Mouse (Mus musculus): ENCODE data around the gene Zc3h7b. TPM values are rescaled to one million over a fixed set of nuclear protein-coding genes. Genes with fewer than 3 reads are reported as not detected.

Gene Zc3h7b
- polyA plus RNA-seq, 1 experiment, result 50.6 TPM

DNA sequence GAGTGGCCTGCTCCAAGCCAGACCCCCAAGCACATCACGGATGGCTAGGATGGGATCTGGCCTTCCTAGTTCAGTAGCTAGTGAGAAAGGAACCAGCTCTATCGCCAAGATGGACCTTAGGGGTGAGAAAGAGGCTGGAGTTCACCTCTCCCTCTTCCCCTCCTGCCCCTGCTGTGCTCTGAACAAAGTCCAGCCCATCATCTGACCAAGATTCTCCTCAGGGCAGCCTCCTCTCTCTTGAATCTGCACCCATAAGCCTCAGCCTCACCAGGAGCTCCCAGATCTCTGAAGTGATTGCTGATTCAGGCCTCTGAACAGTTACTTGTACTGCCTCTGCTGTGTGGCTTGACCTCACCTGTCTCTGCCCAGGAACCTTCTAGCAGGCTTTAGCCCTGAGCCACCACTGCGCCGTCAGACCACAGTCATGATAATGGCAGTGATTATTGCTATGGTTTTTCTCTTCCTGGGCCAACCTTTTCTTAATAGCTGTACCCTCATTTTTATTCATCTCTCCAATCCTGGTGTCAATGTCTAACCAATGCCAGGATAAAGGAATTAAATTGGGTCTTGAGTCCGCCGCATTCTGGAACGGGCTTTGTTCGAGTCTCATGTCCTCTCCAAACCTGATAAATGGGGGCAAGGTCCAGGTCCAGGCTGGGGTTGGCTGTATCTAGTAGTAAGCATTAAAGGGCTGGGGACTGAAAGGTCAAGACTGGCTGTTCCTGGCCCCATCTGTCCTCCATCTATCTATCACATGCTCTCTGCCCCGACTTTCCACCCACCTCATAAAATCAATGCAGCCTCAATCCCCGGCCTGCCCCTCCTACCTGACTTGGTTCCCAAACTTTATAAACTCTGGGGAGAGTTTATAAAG, 90.4 kb downstream of the Zc3h7b start:
- peaks cover 5% of the 10 kb centered on the region for H3K4me1 ChIP-seq (ENCODE audit: control insufficient read depth, insufficient read depth, low read length)
- H3K4me3 ChIP-seq (ENCODE audit: insufficient read depth, low read length), result no peak overlapping the region
- TF ChIP-seq CTCF (IDR thresholded peaks at IDR 0.05; ENCODE audit: borderline replicate concordance, insufficient read depth, low read length) (no peak), POLR2A (IDR thresholded peaks at IDR 0.05; ENCODE audit: low read depth, low read length) (no peak)
- H3K27ac ChIP-seq (ENCODE audit: insufficient read depth, low read length), result no peak overlapping the region

DNA sequence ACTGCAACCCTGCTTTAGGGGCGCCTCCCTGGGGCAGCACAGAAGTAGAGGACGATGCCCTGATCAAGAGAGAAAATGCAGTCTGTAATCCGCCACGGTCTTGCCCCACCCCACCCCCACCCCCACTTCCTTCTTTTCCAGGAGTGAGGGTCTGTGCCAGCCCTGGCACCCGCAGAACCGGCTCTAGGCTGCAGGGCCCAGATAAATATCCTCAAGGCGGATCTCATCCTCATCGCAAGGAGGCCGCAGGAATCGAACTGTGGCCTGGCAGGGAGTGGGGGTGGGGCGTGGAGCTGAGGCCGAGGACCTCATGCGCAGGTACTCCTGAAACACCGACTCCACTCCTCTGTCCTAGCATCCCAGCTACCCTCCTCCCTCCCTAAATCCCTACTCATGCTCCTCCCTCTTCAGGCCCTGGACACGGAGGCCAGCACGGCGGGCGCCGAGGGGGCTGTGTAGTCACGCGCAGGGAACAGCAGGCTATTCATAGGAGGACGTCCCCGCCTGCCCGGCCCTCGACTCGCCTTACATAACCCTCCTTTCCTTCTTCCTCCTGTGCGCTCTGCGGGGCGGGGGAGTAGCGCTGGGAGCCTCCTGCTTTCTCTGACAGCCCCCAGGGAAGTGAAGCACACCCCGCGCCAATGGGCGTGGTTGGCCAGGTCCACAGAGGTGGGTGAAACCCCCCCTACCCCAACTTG, 91.4 kb downstream of the Zc3h7b start:
- Histone ChIP-seq H3K4me1 (ENCODE audit: control insufficient read depth, insufficient read depth, low read length) (peaks cover 5% of the 10 kb centered on the region), H3K27ac (ENCODE audit: insufficient read depth, low read length) (no peak overlapping the region), H3K4me3 (ENCODE audit: insufficient read depth, low read length) (no peak overlapping the region)
- TF ChIP-seq CTCF (IDR thresholded peaks at IDR 0.05; ENCODE audit: borderline replicate concordance, insufficient read depth, low read length), result no peak
- TF ChIP-seq POLR2A (IDR thresholded peaks at IDR 0.05; ENCODE audit: low read depth, low read length), result peak; percentile 46

DNA sequence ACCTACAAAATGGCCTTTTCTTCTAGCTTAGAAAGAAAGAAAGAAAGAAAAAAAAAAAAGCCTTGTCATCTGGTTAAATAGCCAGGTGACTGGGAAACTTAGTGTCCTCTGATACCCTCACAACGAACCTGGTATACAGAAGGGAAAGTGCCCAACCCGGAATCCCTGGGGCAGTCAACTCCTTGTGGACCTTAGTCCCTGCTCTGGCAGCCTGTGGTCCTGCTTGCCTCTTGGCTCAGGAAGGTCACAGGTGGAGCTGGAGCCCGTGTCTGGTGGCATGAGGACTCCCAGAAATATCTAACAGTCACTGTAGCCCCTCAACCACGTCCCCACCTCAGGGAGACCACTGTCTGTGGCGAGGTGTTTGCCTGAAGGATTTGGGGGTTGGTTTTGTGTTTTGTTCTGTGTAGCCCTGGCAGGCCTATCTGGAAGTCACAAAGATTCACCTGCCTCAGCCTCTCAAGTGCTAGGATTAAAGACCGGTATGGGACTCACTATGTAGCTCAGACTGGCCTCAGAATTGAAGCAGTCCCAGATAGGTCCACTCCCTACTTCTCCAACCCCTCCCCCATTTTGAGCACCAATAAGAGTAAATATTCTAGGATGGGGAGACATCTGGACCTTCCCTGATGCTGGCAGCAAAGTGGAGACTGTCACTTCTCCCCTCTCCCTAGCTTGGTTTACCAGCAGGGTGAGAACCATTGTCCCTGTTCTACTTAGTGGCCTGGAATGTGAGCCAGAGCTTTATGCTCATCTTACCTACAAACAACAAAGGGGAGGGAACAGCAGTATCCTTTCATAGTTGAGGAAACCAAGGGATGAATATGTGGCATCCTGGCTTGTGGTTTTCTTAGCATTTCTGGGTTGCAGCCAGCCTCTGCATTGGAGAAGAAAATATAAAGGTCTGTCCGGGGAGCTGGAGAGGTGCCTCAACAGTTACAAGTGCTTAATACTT, 92.4 kb downstream of the Zc3h7b start:
- Histone ChIP-seq H3K4me3 (ENCODE audit: insufficient read depth, low read length) (no peak overlapping the region), H3K27ac (ENCODE audit: insufficient read depth, low read length) (no peak overlapping the region), H3K4me1 (ENCODE audit: control insufficient read depth, insufficient read depth, low read length) (peaks cover 5% of the 10 kb centered on the region)
- TF ChIP-seq POLR2A (IDR thresholded peaks at IDR 0.05; ENCODE audit: low read depth, low read length) (no peak), CTCF (IDR thresholded peaks at IDR 0.05; ENCODE audit: borderline replicate concordance, insufficient read depth, low read length) (no peak)

DNA sequence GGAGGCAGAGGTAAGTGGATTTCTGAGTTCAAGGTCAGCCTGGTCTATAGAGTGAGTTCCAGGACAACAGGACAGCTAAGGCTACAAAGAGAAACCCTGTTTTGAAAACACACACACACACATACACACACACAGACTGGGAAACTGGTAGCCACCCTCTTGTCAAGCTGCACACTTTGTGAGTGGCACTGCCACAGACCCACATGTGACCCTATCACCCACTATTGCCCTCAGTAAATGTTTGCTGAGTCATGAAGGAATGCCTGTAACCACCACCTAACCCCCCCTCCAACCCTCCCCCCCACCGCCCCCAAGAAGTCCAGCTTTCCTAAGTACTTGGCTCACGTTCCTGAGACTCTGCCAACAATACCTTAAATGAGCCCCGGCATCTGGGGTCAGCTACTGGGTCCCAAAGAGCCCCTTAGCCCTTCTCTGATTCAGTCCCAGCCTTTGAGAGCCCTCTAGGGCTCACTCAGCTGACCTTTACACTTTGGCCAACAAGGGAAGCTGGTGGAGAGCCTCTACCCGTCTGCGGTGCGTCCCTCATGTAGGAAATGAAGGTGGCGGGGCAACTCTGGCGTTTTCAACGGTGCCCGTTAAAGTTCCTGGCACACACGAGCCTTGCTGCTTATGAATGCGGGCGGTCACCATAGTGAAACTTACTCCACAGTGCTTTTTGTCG, 93.8 kb downstream of the Zc3h7b start:
- Histone ChIP-seq H3K4me1 (ENCODE audit: control insufficient read depth, insufficient read depth, low read length) (peaks cover 5% of the 10 kb centered on the region), H3K4me3 (ENCODE audit: insufficient read depth, low read length) (no peak overlapping the region), H3K27ac (ENCODE audit: insufficient read depth, low read length) (no peak overlapping the region)
- TF ChIP-seq CTCF (IDR thresholded peaks at IDR 0.05; ENCODE audit: borderline replicate concordance, insufficient read depth, low read length) (no peak), POLR2A (IDR thresholded peaks at IDR 0.05; ENCODE audit: low read depth, low read length) (no peak)

DNA sequence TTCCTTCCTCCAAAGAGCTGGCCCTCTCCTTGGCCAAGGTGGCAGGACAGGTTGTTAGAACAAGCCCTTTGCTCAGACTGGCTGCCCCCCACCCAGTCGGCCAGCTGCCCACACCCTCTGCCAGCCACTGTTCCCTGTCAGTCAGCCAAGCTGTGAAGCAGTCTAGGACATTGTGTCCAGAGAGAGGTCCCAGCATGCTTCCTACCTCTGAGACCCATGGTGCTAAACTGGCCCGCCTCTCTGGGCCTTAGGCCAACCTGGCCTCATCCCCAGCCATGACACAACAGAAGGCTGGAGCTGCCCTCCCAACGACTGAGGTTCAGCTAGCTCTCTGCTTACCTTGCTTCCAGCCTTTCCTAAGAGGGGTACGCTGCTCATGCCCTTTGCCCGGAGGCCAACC, 94.8 kb downstream of the Zc3h7b start:
- Histone ChIP-seq H3K27ac (ENCODE audit: insufficient read depth, low read length) (no peak overlapping the region), H3K4me1 (ENCODE audit: control insufficient read depth, insufficient read depth, low read length) (peaks cover 5% of the 10 kb centered on the region), H3K4me3 (ENCODE audit: insufficient read depth, low read length) (no peak overlapping the region)
- TF ChIP-seq CTCF (IDR thresholded peaks at IDR 0.05; ENCODE audit: borderline replicate concordance, insufficient read depth, low read length), result no peak

DNA sequence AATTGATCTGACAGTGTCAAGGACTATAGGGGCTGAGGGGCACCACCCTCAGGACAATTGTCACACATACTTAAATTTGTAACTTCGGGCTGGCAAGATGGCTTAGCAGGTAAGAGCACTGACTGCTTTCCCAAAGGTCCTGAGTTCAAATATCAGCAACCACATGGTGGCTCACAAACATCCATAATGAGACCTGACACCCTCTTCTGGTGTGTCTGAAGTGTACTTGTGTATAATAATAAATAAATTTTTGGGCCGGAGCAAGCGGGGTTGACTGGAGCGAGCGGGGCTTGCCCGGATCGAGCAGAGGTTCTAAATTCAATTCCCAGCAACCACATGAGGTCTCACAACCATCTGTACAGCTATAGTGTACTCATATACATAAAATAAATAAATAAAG, 95.4 kb downstream of the Zc3h7b start:
- no peak for TF ChIP-seq POLR2A (IDR thresholded peaks at IDR 0.05; ENCODE audit: low read depth, low read length)
- no peak for TF ChIP-seq CTCF (IDR thresholded peaks at IDR 0.05; ENCODE audit: borderline replicate concordance, insufficient read depth, low read length)
- H3K4me3 ChIP-seq (ENCODE audit: insufficient read depth, low read length), result no peak overlapping the region
- H3K4me1 ChIP-seq (ENCODE audit: control insufficient read depth, insufficient read depth, low read length), result peaks cover 5% of the 10 kb centered on the region
- H3K27ac ChIP-seq (ENCODE audit: insufficient read depth, low read length), result no peak overlapping the region

DNA sequence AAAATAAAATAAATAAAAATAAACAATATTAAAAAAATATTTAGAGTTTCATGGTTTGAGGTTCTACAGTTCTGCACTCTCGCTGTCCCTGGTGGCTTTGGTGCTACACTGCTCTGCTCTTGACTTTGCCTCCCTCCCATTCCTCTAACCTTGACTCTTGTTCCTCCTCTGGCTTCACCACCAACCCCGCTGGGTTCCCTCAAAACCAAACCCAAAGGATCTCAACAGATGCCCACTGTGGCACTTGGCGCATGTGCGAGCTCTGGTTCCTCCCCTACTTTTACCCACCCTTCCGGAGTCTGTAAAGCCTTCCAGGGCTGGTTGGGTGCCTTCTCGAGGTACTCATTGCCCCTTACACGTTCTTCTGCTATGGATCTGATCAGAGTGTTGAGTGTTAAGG, 97.4 kb downstream of the Zc3h7b start:
- no peak for TF ChIP-seq POLR2A (IDR thresholded peaks at IDR 0.05; ENCODE audit: low read depth, low read length)
- TF ChIP-seq CTCF (IDR thresholded peaks at IDR 0.05; ENCODE audit: borderline replicate concordance, insufficient read depth, low read length), result no peak
- Histone ChIP-seq H3K27ac (ENCODE audit: insufficient read depth, low read length) (no peak overlapping the region), H3K4me3 (ENCODE audit: insufficient read depth, low read length) (no peak overlapping the region), H3K4me1 (ENCODE audit: control insufficient read depth, insufficient read depth, low read length) (peaks cover 5% of the 10 kb centered on the region)

DNA sequence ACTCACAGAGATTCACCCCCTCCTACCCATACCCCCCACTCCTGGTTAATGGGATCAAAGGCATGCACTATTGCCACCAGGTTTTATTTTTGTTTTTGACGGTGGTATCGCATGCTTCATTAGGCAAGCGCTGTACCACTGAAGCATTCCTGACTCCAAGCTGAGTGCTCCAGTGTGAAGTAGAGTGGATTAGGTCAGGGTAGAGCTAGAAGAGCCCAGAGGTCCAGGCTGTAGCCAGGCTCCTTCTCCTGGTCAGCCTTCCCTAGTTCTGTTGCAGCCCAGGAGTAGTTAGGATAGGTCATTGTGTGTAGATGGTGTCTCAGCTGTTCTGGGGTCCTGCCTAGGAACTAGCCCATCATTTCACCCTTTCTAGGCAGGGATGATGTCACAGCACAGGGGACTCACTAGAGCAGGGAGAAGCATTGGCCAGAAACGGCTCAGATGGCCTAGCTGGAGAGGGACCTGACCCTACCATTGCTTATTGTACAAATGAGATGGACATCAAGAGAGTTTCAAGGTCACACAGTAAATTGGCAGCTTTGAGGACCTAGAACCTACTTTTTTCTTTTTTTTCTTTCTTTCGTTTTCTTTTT, 100.3 kb downstream of the Zc3h7b start:
- no peak overlapping the region for H3K27ac ChIP-seq (ENCODE audit: insufficient read depth, low read length)
- TF ChIP-seq CTCF (IDR thresholded peaks at IDR 0.05; ENCODE audit: borderline replicate concordance, insufficient read depth, low read length) (no peak), POLR2A (IDR thresholded peaks at IDR 0.05; ENCODE audit: low read depth, low read length) (no peak)
- H3K4me3 ChIP-seq (ENCODE audit: insufficient read depth, low read length), result no peak overlapping the region
- H3K4me1 ChIP-seq (ENCODE audit: control insufficient read depth, insufficient read depth, low read length), result no peaks in the 10 kb centered on the region

DNA sequence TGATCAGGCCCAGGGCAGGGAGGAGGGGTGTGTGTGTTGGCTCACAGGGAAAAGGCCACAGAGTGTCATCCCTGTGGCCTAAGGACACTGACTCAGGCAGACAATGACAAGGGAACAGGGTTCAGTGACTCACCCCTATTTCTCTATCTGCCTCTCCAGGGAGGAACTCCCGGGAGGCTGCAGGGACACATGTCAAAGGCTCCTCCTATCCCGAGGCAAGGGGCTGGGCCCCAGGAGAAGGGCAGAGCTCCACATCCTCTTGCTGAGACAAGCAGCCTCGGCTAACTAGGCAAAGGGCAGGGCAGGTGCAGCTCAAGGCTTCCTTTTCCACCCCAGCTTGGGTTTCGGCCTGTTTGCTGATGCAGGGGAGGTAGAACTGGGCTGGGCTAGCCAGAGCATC, 100.9 kb downstream of the Zc3h7b start:
- TF ChIP-seq POLR2A (IDR thresholded peaks at IDR 0.05; ENCODE audit: low read depth, low read length), result no peak
- TF ChIP-seq CTCF (IDR thresholded peaks at IDR 0.05; ENCODE audit: borderline replicate concordance, insufficient read depth, low read length), result no peak
- H3K4me3 ChIP-seq (ENCODE audit: insufficient read depth, low read length), result no peak overlapping the region
- H3K4me1 ChIP-seq (ENCODE audit: control insufficient read depth, insufficient read depth, low read length), result no peaks in the 10 kb centered on the region
- no peak overlapping the region for H3K27ac ChIP-seq (ENCODE audit: insufficient read depth, low read length)

Other genes with a start within 250 kb of the Zc3h7b start
- gene Ep300, start 159.7 kb upstream of the Zc3h7b start, polyA plus RNA-seq (2011; ENCODE audit: insufficient read length, low read depth, missing spikeins), result 63.6 and 67.2 TPM in 2 replicates
- gene L3mbtl2, start 81.2 kb upstream of the Zc3h7b start, polyA plus RNA-seq (2011; ENCODE audit: insufficient read length, low read depth, missing spikeins), result 7.8 and 9.5 TPM in 2 replicates
- 1.1 and 2.3 TPM in 2 replicates for gene Chadl, start 47.8 kb upstream of the Zc3h7b start, polyA plus RNA-seq (2011; ENCODE audit: insufficient read length, low read depth, missing spikeins)
- gene Rangap1, start 473 bp downstream of the Zc3h7b start, polyA plus RNA-seq (2011; ENCODE audit: insufficient read length, low read depth, missing spikeins), result 68.2 and 69.1 TPM in 2 replicates
- 37.4 and 43.1 TPM in 2 replicates for gene Tef, start 57.4 kb downstream of the Zc3h7b start, polyA plus RNA-seq (2011; ENCODE audit: insufficient read length, low read depth, missing spikeins)
- 21.4 and 22.8 TPM in 2 replicates for gene Tob2, start 113.7 kb downstream of the Zc3h7b start, polyA plus RNA-seq (2011; ENCODE audit: insufficient read length, low read depth, missing spikeins)
- gene Phf5a, start 126.9 kb downstream of the Zc3h7b start, polyA plus RNA-seq (2011; ENCODE audit: insufficient read length, low read depth, missing spikeins), result 53.0 and 71.3 TPM in 2 replicates
- 143 and 150 TPM in 2 replicates for gene Aco2, start 127.3 kb downstream of the Zc3h7b start, polyA plus RNA-seq (2011; ENCODE audit: insufficient read length, low read depth, missing spikeins)
- gene Polr3h, start 181.2 kb downstream of the Zc3h7b start, polyA plus RNA-seq (2011; ENCODE audit: insufficient read length, low read depth, missing spikeins), result 12.3 and 16.2 TPM in 2 replicates
- gene Csdc2, start 191.7 kb downstream of the Zc3h7b start, polyA plus RNA-seq (2011; ENCODE audit: insufficient read length, low read depth, missing spikeins), result 3.3 and 4.4 TPM in 2 replicates
- gene Pmm1, start 215.9 kb downstream of the Zc3h7b start, polyA plus RNA-seq (2011; ENCODE audit: insufficient read length, low read depth, missing spikeins), result 88.7 and 121 TPM in 2 replicates
- gene 1700029P11Rik, start 235.5 kb downstream of the Zc3h7b start, polyA plus RNA-seq (2011; ENCODE audit: insufficient read length, low read depth, missing spikeins), result not detected in 2 replicates
- 37.4 and 38.1 TPM in 2 replicates for gene Xrcc6, start 242.8 kb downstream of the Zc3h7b start, polyA plus RNA-seq (2011; ENCODE audit: insufficient read length, low read depth, missing spikeins)

All from embryonic fibroblast, embryonic 13.5 days (primary cell).